Mouse (Mus musculus) cerebellum, adult 2 months (tissue): ENCODE results near the gene Tex44. TPM values are rescaled to one million over a fixed set of nuclear protein-coding genes. Genes with fewer than 3 reads are reported as not detected.

Source experiments
- DNase-seq, 2 experiments: peaks; one replicate each; pipeline ENCODE4 v3.0.0; 2021
- H3K27ac ChIP-seq: fragments of 200-500 bp; 2 replicates; pipeline ENCODE4 v1.5.1; 2012; ENCODE audit warnings: low read length, control low read depth, inconsistent platforms; ENCODE audit not compliant: insufficient read depth
- H3K27me3 ChIP-seq: fragments of 200-500 bp; 2 replicates; pipeline ENCODE4 v1.6.1; 2012; ENCODE audit warnings: inconsistent platforms, mild to moderate bottlenecking, low read length, moderate library complexity; ENCODE audit not compliant: control insufficient read depth, insufficient read depth
- H3K4me1 ChIP-seq: fragments of 200-500 bp; 2 replicates; pipeline ENCODE4 v1.6.1; 2011; ENCODE audit warnings: low read length; ENCODE audit not compliant: control insufficient read depth, insufficient read depth
- H3K4me3 ChIP-seq: fragments of 200-500 bp; replicated peaks from 2 replicates; pipeline ENCODE3; 2011; ENCODE audit warnings: mild to moderate bottlenecking, low read depth, low read length, control low read depth; ENCODE audit not compliant: insufficient read depth
- CTCF ChIP-seq: fragments of 200-500 bp; IDR thresholded peaks from 2 replicates; pipeline ENCODE4 v1.5.1; 2011; ENCODE audit warnings: low read depth, mild to moderate bottlenecking, control low read depth, low read length, moderate library complexity, borderline replicate concordance; ENCODE audit not compliant: insufficient read depth
- POLR2A ChIP-seq: fragments of 200-500 bp; IDR thresholded peaks from 2 replicates; pipeline ENCODE4 v1.6.1; 2011; ENCODE audit warnings: low read length, control low read depth, borderline replicate concordance; ENCODE audit not compliant: insufficient read depth
- WGBS: fragments of 180-500 bp; shearing (Covaris S2); methylation state at CpG from one replicate; pipeline ENCODE4 v1.1.7; 2018; 5-methylcytosine and 5-hydroxymethylcytosine counted together
- polyA plus RNA-seq: library from polyadenylated mRNA; depleted of rRNA; stranded (reverse); fragments of >200 nt; gene quantifications from 2 replicates; pipeline ENCODE4 v1.2.3, GENCODE M21; 2012

Tex44 gene
- polyA plus RNA-seq, 1 experiment: not detected

DNA sequence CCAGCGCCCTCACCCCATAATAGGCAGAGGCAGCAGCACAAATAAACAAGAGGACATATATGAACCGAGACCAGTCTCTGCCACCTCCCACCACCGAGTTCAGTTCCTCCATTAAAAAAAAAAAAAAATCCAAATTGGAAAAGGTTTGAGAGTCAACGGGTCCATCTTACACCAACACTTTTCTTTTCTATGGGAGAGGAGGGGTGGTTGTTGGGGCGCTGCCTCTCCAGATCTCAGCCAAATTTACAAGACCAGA, 15.5 kb downstream of the Tex44 start:
- Histone ChIP-seq H3K27me3 (no peaks in the 10 kb centered on the region), H3K4me1 (peaks cover 8% of the 10 kb centered on the region; the same call in 1 of the 2 replicates)

DNA sequence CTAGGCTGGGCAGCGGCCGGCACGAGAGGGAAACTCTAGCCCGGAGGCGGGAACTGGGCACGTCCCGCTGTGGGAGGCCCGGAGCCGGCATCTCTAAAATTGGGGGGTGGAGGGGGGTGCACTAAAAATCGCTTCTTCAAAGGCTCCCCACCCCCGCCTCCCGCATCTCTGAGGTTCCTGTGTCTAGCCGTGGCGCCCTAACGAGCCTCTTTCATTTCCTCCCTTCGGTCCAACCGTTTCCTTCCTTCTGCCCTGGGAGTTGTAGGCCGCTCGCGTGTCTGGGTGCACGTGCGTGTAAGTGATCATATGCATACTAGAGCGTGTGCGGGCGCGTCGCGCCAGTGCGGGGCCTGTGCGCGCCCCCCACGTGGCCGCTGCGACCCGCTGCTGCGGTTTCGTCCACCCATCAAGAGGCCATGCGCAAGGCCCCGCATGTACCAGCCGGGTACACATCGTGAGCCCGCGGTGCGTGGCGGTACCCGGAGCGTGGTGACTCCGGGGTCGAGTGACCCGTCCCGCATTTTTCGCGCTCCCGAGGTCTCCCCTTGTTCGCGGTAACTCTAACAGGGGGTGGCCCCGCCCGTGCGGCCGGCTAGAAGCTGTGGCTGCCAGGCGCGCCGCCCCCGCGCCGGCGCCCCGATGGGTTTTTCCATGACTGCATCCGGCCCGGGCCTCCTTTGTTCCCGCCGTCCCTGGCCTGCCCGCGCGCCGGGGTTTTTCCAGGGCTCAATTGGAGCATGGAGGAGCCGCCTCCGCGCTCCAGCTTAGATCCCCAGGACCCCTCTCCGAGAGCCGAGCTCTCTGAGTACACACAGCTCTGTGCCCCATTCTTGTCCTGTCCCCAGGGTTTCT, 16.1 kb downstream of the Tex44 start:
- H3K4me3 ChIP-seq: peak overlapping the region; percentile 47
- TF ChIP-seq POLR2A (peak; percentile 35; the same call in 1 of the 2 replicates), CTCF (no peak)
- no peaks in the 10 kb centered on the region for H3K27me3 ChIP-seq
- H3K27ac ChIP-seq: peak overlapping the region; percentile 90
- WGBS: under 1% methylated on average over 81 of the region's 81 CpGs
- peaks cover 8% of the 10 kb centered on the region; the same call in 1 of the 2 replicates for H3K4me1 ChIP-seq
- DNase-seq: peak; percentile 94 to 95

More for the DNA sequence above, 15.5 kb downstream of the Tex44 start:
- 0% methylated on average over 5 of the region's 5 CpGs for WGBS
- Histone ChIP-seq H3K27ac (peak overlapping the region; percentile 90), H3K4me3 (peak overlapping the region; percentile 47)
- TF ChIP-seq POLR2A: no peak
- no peak for TF ChIP-seq CTCF
- no peak for DNase-seq

DNA sequence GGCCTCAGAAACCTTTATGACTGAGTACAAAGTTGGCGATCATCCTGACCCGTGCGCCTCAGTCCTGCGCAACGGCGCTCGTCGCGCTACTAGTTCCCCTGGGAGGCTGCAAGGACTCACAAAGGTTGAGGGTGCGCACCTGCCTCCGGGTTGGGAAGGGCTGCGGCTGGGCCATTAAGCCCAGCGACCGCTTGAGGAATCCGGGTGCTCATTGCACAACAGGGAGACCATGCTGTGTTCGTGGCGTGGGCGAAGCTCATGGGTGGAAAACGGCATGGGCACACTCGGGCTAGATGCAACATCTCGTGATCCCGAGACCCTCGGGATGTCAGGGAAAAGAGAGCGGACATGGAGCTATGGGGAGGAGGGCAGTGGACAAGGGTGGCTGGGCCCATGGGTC, 16.7 kb downstream of the Tex44 start:
- Histone ChIP-seq H3K4me3 (peak overlapping the region; percentile 47), H3K27ac (peak overlapping the region; percentile 90), H3K4me1 (peaks cover 8% of the 10 kb centered on the region), H3K27me3 (no peaks in the 10 kb centered on the region)
- TF ChIP-seq POLR2A: 0 out of 2 replicates have a peak, but pooled peaks have one; percentile 9
- no peak for TF ChIP-seq CTCF
- no peak for DNase-seq
- under 1% methylated on average over 24 of the region's 24 CpGs for WGBS

- H3K4me1 ChIP-seq: peaks cover 8% of the 10 kb centered on the region
- peak overlapping the region; percentile 90; the same call in 1 of the 2 replicates for H3K27ac ChIP-seq
- TF ChIP-seq CTCF (no peak), POLR2A (no peak)
- no peaks in the 10 kb centered on the region for H3K27me3 ChIP-seq
- peak overlapping the region; percentile 1 for H3K4me3 ChIP-seq
- DNase-seq: peak in 1 of 2 experiments; percentile 52
- 60% methylated on average over 8 of the region's 8 CpGs for WGBS
These were observed 17.4 kb downstream of the Tex44 start for GRCm38 (mm10) chr1:86443386-86444172.

DNA sequence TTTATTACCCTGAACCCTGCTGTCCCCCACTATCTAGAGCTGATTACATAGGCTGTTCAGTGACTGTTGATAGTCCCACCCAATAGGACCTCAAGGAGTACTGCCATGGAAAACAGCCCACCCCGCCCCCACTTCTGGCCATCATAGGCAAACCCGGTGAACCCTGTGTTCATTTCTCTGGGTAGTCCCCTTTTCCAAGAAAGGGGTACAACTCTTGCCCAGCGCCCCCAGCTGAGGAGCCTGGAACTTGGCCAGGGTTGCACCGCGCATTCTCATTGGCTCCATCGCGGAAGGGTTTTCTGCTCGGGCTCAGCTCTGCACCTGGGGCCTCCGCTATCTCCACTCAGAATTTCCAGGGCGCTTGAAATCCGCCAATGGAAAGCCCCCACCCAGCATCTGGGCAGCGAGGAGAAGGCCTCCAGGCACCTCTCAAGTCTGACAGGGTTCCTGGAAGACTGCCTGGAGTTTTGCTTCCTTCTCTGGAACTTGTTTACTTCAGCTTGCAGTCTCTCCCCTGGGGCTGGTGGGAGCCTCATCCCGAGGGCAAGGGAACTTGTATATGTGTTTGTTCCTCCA, 21.6 kb downstream of the Tex44 start:
- Histone ChIP-seq H3K27ac (no peak overlapping the region), H3K4me1 (peaks cover 8% of the 10 kb centered on the region), H3K27me3 (no peaks in the 10 kb centered on the region), H3K4me3 (no peak overlapping the region)
- no peak for DNase-seq
- 27% methylated on average over 13 of the region's 13 CpGs for WGBS
- no peak for TF ChIP-seq POLR2A
- TF ChIP-seq CTCF: no peak

- H3K4me1 ChIP-seq: peaks cover 8% of the 10 kb centered on the region
- no peak for TF ChIP-seq CTCF
- no peak for TF ChIP-seq POLR2A
- H3K27me3 ChIP-seq: no peaks in the 10 kb centered on the region
- H3K4me3 ChIP-seq: no peak overlapping the region
- no peak overlapping the region for H3K27ac ChIP-seq
- WGBS: 34% methylated on average over 4 of the region's 4 CpGs
- no peak for DNase-seq
These were observed 22.1 kb downstream of the Tex44 start for GRCm38 (mm10) chr1:86448272-86448671.

DNA sequence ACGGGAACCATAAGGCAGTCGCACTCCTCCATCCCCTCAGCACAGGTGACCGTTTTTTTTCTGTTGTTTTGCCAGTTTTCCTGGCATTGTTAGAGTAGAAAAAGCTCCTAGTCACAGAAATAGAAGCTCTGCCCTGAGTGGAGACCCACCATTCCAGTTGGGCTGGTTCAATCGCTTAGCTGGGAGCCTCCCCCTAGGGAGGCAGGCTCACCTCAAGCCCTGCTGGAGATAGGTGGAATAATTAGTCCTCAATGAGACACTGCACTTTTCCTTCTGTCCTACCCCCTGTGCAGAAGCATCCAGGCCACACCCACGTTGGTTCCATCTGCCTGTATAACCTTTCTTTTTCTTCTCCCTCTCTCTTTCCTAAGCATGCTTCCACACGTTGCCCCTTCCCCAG, 23.8 kb downstream of the Tex44 start:
- no peak for DNase-seq
- no peaks in the 10 kb centered on the region; the same call in 1 of the 2 replicates for H3K4me1 ChIP-seq
- no peaks in the 10 kb centered on the region for H3K27me3 ChIP-seq
- TF ChIP-seq CTCF (no peak), POLR2A (no peak)
- no peak overlapping the region for H3K27ac ChIP-seq
- H3K4me3 ChIP-seq: no peak overlapping the region
- WGBS: 45% methylated on average over 6 of the region's 6 CpGs
